Mouse (Mus musculus) olfactory bulb, adult 2 months (tissue): Measurements from ENCODE around the gene Tbx21.

ENCODE experiments used
- CTCF ChIP-seq: fragments of 200-500 bp; IDR thresholded peaks from 2 replicates; pipeline ENCODE4 v1.5.1; 2012; ENCODE audit warnings: low read depth, mild to moderate bottlenecking, low read length, moderate library complexity; ENCODE audit not compliant: insufficient read depth
- POLR2A ChIP-seq: fragments of 200-500 bp; IDR thresholded peaks from 2 replicates; pipeline ENCODE4 v1.6.1; 2012; ENCODE audit warnings: mild to moderate bottlenecking, low read depth, low read length, moderate library complexity; ENCODE audit not compliant: insufficient read depth

- no peak for TF ChIP-seq POLR2A
- TF ChIP-seq CTCF = no peak
These were observed 8.3 kb upstream of the Tbx21 start for GRCm38 (mm10) chr11:97123282-97123890.
